Mouse (Mus musculus) midbrain, embryonic 13.5 days (tissue): ENCODE measurements around the gene Sec11a. TPM values are rescaled to one million over a fixed set of nuclear protein-coding genes. Genes with fewer than 3 reads are reported as not detected.

ENCODE experiments used
- ATAC-seq: fragments of 200-750 bp; cut with Nextera tagmentation; 2 replicates; pipeline ENCODE4 v1.8.0; 2017; ENCODE audit warnings: mild to moderate bottlenecking, moderate TSS enrichment, moderate library complexity
- H3K27ac ChIP-seq: fragments of 300-500 bp; sonication (generic); 2 replicates; pipeline ENCODE4 v1.5.1; 2015; ENCODE audit warnings: inconsistent platforms, mild to moderate bottlenecking, moderate library complexity
- H3K27me3 ChIP-seq: fragments of 300-500 bp; sonication (generic); 2 replicates; pipeline ENCODE4 v1.6.1; 2015; ENCODE audit warnings: mild to moderate bottlenecking, inconsistent platforms
- H3K36me3 ChIP-seq: fragments of 300-500 bp; sonication (generic); 2 replicates; pipeline ENCODE4 v1.6.1; 2015; ENCODE audit warnings: mild to moderate bottlenecking, inconsistent platforms
- H3K4me1 ChIP-seq: fragments of 300-500 bp; sonication (generic); replicated peaks from 2 replicates; pipeline ENCODE4 v1.6.1; 2015; ENCODE audit warnings: inconsistent platforms
- H3K4me2 ChIP-seq: fragments of 300-500 bp; sonication (generic); replicated peaks from 2 replicates; pipeline ENCODE4 v1.6.1; 2015; ENCODE audit warnings: moderate library complexity, mild to moderate bottlenecking, inconsistent platforms
- H3K4me3 ChIP-seq: fragments of 300-500 bp; sonication (generic); replicated peaks from 2 replicates; pipeline ENCODE4 v1.5.1; 2015; ENCODE audit warnings: mild to moderate bottlenecking, inconsistent platforms
- H3K9ac ChIP-seq: fragments of 300-500 bp; sonication (generic); replicated peaks from 2 replicates; pipeline ENCODE4 v1.6.1; 2015; ENCODE audit warnings: mild to moderate bottlenecking, inconsistent platforms
- H3K9me3 ChIP-seq: fragments of 300-500 bp; sonication (generic); 2 replicates; pipeline ENCODE4 v1.6.1; 2016; ENCODE audit warnings: mild to moderate bottlenecking, inconsistent platforms
- WGBS: fragments of 180-500 bp; shearing (Covaris S2); methylation state at CpG from one replicate; pipeline ENCODE4 v1.1.7; 2015; 5-methylcytosine and 5-hydroxymethylcytosine counted together
- polyA plus RNA-seq: library from polyadenylated mRNA; unstranded; fragments of >200 nt; fragmentation: Nextera tagmentation; extraction: Ambion mirVana; gene quantifications from 2 replicates; pipeline ENCODE4 v1.2.1, GENCODE M21; 2015

Sec11a gene
- 162 and 181 TPM in 2 replicates for polyA plus RNA-seq

DNA sequence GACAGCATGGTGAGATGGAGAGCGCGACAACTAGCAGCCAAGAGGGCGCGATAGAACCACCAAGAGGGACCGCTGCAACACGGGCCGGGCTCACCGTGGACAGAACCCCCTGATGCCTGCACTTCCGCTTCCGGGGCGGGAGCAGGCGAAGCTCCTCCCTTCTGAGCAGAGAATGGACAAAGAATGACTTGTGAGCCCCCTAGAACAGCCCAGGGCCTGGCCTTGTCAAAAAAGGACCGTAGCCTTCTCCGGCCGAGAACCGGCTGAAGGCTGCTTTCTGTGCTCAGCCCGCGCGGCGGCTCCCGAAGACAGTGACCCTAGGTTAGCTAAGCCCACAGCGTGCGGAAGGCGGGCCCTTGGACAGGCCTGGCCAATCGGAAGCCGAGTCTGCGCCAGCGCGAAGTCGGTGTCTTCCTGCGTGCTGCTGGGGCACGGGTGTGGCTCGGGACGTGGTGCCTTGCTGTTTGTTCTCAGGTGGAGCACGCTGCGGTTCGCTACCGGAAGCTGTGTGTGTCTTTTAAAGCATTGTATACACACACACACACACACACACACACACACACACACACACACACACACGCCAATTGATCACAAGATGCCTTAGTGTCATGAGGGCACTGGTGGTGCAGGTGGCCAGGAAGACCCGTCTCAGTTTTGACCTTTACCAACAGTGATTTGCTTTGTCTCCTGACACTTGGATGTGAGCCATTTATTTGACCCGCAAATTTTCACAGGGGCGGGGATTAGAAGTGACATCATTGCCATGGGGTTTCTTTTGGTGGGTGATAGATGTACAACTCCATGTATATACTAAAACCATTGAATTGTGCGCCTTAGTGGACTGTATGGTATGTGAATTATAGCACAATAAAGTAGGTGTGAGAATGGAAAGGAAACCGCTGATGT is at the start of gene Sec11a:
Gene Sec11a, minus strand, starts transcription at position 336 of the 906 bp plus-strand sequence.
- ATAC-seq: peak; percentile 100
- 2% methylated on average over 44 of the region's 44 CpGs for WGBS

DNA sequence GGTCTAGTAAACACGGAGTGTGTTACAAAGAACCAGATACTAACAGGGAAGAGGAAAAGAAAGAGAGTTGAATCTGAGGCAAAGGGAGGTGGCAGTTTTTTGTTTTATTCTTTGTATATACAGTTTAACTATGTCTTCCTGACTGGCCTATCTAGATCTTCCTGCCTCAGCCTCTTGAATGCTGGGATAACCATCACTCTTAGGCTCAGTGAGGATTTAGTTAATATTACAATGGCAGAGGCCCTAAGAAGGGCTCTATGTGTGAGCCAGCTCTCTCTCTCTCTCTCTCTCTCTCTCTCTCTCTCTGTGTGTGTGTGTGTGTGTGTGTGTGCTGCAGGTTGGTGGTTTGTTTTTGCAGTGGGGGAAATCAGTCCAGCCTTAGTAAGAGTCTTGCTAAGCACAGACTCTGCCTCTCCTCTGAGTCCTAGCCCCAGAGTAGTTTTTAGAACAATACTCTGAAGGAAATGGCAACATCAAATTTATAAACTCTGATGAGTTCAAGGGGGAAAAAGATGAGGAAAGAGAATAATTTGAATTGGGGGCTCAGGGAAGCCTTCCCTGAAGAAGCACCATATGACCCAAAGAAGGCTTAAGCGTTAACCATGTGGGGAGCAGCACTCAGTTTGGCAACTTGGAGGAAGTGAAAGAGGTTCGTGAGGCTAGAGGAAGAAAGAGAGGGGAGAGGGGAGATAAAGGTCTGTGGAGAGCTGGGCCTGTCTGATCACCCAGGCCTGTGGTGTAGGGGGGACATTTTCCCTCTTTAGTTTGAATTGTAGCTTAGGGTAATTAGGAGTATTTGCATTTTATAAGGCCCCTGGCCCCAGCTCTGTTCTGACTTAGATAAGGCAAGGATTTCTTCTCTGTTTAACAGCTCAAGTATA is 47.9 kb upstream of the Sec11a start:
- WGBS: 76% methylated on average over 3 of the region's 3 CpGs
- no peaks in the 10 kb centered on the region for H3K9me3 ChIP-seq
- H3K9ac ChIP-seq: 0 out of 2 replicates have a peak overlapping the region, but pooled peaks have one; percentile 1
- H3K4me1 ChIP-seq: peaks cover 49% of the 10 kb centered on the region
- H3K27ac ChIP-seq: no peak overlapping the region
- no peaks in the 10 kb centered on the region for H3K27me3 ChIP-seq
- peak overlapping the region; percentile 80 for H3K4me2 ChIP-seq
- no peak for ATAC-seq
- H3K4me3 ChIP-seq: peak overlapping the region; percentile 91; the same call in 1 of the 2 replicates
- H3K36me3 ChIP-seq: no peaks in the 10 kb centered on the region

More for the DNA sequence above, at the start of gene Sec11a:
- peak within 1 kb of the TSS; percentile 90 for H3K4me3 ChIP-seq
- H3K27me3 ChIP-seq: 0 out of 2 replicates have a peak, but pooled peaks cover 9% of the 10 kb centered on the region
- peak within 1 kb of the TSS; percentile 91 for H3K9ac ChIP-seq
- peaks cover 20% of the 10 kb centered on the region for H3K4me1 ChIP-seq
- H3K27ac ChIP-seq: peak within 1 kb of the TSS; percentile 96
- H3K9me3 ChIP-seq: no peaks in the 10 kb centered on the region
- peaks cover 10% of the 10 kb centered on the region for H3K36me3 ChIP-seq
- peak within 1 kb of the TSS; percentile 94 for H3K4me2 ChIP-seq

DNA sequence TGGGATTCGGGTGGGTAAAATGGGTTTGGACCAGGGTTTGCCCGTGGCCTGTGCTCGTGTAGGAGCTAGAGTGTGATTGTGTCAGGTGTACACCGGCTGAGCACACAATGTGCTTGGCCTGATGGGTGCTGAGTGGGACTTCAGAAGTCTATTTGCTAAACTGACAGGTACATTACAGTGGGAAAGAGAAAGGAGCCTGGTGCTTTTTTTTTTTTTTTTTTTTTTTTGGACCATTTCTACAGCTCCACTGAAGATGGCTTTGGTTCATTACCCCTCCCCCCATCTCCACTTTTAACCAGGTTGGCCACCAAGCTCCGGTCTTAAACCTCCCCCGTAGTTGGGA is 47.1 kb upstream of the Sec11a start:
- no peak for ATAC-seq
- 47% methylated on average over 6 of the region's 6 CpGs for WGBS

DNA sequence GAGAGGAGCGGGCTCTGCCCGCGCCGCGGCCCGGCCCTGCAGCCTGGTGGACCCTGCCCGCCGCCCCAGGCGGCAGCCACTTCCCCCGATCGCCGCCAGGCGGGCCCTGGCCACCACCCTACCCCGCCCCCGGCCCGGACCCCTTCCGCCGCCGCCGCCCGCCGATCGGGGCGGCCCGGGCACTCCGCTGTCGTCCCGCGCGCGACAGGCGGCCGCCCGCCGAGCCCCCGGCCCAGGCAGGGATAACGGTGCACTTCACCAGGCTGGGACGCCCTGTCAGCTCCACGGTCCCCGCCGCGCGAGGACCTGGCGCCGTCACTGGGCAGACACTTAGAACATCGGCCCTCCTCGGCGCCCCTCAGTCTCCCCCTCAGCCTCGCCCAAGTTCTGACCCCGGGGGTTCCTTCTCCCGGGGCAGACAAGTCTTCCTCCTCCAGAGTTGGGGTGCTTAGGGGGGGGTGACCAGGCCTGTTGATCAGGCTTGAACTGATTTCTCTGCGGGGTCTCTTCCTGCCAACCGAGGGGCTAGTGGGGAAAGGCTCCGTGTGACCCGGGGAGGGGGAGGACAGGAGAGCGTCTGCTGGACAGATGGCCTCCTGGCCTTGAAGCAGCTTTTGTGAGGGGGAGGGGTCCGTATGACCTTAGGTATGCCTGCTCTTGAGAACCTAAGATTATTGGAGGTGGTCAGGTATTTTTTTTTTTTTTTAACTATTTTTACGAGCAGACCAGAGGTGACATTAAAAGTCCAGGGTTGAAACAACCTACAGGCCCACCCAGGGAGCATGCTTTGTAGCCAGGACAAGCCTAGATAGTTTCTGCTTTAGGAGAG is 46.5 kb upstream of the Sec11a start:
- no peaks in the 10 kb centered on the region for H3K27me3 ChIP-seq
- peak overlapping the region; percentile 98 for H3K27ac ChIP-seq
- peak; percentile 92 for ATAC-seq
- H3K4me2 ChIP-seq: peak overlapping the region; percentile 80
- peaks cover 49% of the 10 kb centered on the region for H3K4me1 ChIP-seq
- H3K4me3 ChIP-seq: peak overlapping the region; percentile 91
- under 1% methylated on average over 52 of the region's 58 CpGs for WGBS
- no peaks in the 10 kb centered on the region for H3K36me3 ChIP-seq
- H3K9me3 ChIP-seq: no peaks in the 10 kb centered on the region
- peak overlapping the region; percentile 97 for H3K9ac ChIP-seq

More for the DNA sequence above, 47.1 kb upstream of the Sec11a start:
- Histone ChIP-seq H3K9ac (peak overlapping the region; percentile 97), H3K9me3 (no peaks in the 10 kb centered on the region), H3K4me1 (peaks cover 49% of the 10 kb centered on the region), H3K4me3 (peak overlapping the region; percentile 91), H3K36me3 (no peaks in the 10 kb centered on the region), H3K27ac (no peak overlapping the region), H3K4me2 (peak overlapping the region; percentile 80), H3K27me3 (no peaks in the 10 kb centered on the region)

DNA sequence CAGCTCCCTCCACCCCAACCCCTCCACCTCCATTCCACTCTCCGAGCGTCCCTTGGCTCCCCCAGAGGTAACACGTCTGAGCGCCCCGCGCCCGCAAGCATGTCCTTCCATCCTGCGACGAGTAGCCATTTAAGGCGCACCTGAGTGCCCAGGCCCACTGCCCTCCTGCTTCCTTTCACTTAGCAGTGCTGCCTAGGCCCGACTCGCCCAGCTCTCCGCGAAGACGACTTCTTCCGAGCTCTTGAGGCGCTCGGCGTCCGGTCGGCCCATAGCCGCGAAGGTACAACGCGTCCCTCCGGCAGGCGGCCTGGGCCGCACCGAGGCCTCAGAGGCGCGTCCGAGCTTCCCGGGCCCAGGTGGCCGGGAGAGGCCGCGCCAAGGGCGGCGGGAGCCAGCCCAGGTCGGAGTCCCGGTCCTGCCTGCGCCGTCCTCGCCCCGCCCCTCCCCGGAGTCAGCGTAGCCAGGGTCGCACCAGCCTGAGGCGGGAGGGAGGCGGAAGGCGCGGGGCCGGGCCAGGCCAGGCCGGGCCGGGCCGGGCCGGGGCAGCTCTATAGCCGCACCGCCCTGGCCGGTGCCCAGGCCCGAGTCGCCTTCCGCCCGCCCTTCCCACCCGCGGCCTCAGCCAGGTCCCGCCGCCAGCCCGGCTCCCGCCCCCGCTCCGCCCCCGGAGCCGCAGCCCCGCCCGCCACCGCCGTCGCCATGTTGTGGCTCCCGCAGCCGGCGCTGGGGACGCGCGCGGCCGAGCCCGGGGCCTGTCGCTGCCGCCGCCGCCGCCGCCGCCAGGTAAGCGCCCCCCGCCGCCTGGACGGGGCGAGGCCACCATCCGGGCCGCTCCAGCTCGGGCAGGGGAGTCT is 45.6 kb upstream of the Sec11a start, which contains the start of gene Zfp592:
Gene Zfp592, plus strand, starts transcription at position 702 of the 854 bp plus-strand sequence.
- Histone ChIP-seq H3K9me3 (no peaks in the 10 kb centered on the region), H3K4me2 (peak within 1 kb of the TSS; percentile 80), H3K9ac (peak within 1 kb of the TSS; percentile 97), H3K36me3 (no peaks in the 10 kb centered on the region), H3K27me3 (no peaks in the 10 kb centered on the region), H3K27ac (peak within 1 kb of the TSS; percentile 98), H3K4me1 (peaks cover 49% of the 10 kb centered on the region), H3K4me3 (peak within 1 kb of the TSS; percentile 91)
- under 1% methylated on average over 50 of the region's 102 CpGs for WGBS
- ATAC-seq: peak; percentile 94

DNA sequence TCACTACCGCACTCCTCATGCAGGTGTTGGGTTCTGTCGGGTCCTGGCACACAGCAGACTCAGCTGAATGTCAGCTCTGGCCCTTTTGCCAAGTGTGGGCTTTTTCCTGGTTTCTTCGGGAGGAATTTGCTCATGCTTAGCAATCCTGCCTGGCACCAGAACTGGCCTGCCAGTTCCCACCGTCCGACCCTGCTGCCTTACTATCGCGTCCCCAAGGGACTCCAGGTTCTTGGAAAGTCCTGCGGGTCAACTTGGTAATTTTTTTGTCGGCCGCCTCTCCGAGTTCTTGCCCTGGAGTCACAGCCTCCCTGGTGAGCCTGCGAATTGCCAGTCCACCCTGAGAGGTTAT is 45.0 kb upstream of the Sec11a start:
- Histone ChIP-seq H3K27me3 (no peaks in the 10 kb centered on the region), H3K4me3 (peak overlapping the region; percentile 91), H3K9me3 (no peaks in the 10 kb centered on the region), H3K9ac (peak overlapping the region; percentile 97), H3K4me2 (peak overlapping the region; percentile 80), H3K4me1 (peaks cover 46% of the 10 kb centered on the region), H3K27ac (peak overlapping the region; percentile 98), H3K36me3 (no peaks in the 10 kb centered on the region)
- 3% methylated on average over 12 of the region's 12 CpGs for WGBS
- no peak for ATAC-seq

DNA sequence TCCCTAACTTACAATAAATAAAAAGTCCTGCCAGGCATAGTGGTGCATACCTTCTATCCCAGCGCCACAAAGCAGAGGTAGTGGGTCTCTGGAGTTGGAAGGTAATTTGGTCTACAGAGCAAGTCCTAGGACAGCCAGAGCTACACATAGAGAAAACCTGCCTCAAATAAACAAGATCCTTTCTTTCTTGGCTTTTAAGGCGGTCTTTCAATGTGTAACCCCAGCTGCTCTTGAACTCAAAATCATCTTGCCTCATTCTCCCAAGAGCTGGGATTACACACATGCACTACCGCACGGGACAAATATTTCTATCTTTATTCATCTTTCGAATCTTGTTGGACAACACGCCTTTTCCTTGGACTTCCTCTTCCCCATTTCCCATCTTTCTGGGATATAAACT is 44.5 kb upstream of the Sec11a start:
- WGBS: 79% methylated on average over 6 of the region's 6 CpGs
- H3K9me3 ChIP-seq: no peaks in the 10 kb centered on the region
- peak overlapping the region; percentile 91 for H3K4me3 ChIP-seq
- H3K27ac ChIP-seq: peak overlapping the region; percentile 98; the same call in 1 of the 2 replicates
- H3K4me1 ChIP-seq: peaks cover 42% of the 10 kb centered on the region
- H3K27me3 ChIP-seq: no peaks in the 10 kb centered on the region
- no peaks in the 10 kb centered on the region for H3K36me3 ChIP-seq
- no peak for ATAC-seq
- H3K9ac ChIP-seq: peak overlapping the region; percentile 97
- H3K4me2 ChIP-seq: peak overlapping the region; percentile 80

DNA sequence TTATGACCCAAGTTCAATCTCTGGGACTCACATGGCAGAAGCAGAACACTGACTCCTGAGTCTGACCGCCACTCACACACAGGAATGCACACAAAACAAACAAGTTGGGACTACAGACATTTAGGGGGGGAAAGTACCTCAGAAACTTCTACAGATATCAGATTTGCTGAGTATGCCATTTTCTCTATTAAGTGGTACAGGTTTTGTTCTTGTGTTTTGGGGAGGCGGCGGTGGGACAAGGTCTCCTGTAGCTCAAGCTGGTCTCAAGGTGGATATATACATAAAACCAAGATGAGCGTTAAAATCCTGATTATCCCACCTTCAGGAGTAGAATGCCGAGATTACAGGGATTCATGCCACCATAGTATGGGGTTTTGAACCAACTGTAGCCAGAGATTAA is 44.0 kb upstream of the Sec11a start:
- WGBS: 92% methylated on average over 5 of the region's 5 CpGs
- peak overlapping the region; percentile 91; the same call in 1 of the 2 replicates for H3K4me3 ChIP-seq
- peaks cover 42% of the 10 kb centered on the region for H3K4me1 ChIP-seq
- H3K27me3 ChIP-seq: no peaks in the 10 kb centered on the region
- ATAC-seq: no peak
- no peak overlapping the region for H3K9ac ChIP-seq
- H3K9me3 ChIP-seq: no peaks in the 10 kb centered on the region
- H3K36me3 ChIP-seq: no peaks in the 10 kb centered on the region
- no peak overlapping the region for H3K27ac ChIP-seq
- peak overlapping the region; percentile 80 for H3K4me2 ChIP-seq

DNA sequence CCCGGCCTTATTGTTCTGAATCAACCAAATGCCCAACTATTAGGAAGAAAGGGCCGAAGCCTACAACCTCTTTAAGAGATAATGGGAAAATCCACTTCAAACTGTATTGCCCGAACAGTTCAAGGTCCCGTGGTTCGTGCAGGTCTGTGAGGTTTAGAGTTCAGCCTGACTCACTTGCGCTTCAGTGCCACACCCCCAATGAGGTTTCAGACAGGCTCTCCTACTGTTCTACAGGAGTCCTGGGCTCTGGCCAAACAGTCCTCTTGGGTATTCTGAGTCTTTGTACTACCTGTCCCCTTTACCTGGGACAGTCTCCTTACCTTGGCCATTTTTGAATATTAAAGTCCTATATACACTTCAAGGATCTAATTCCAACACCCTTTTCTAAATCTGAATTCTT is 42.7 kb upstream of the Sec11a start:
- Histone ChIP-seq H3K27ac (no peak overlapping the region), H3K36me3 (no peaks in the 10 kb centered on the region), H3K9ac (no peak overlapping the region), H3K4me2 (no peak overlapping the region), H3K4me1 (peaks cover 30% of the 10 kb centered on the region), H3K9me3 (no peaks in the 10 kb centered on the region), H3K27me3 (no peaks in the 10 kb centered on the region), H3K4me3 (no peak overlapping the region)
- WGBS: 94% methylated on average over 6 of the region's 6 CpGs
- no peak for ATAC-seq

DNA sequence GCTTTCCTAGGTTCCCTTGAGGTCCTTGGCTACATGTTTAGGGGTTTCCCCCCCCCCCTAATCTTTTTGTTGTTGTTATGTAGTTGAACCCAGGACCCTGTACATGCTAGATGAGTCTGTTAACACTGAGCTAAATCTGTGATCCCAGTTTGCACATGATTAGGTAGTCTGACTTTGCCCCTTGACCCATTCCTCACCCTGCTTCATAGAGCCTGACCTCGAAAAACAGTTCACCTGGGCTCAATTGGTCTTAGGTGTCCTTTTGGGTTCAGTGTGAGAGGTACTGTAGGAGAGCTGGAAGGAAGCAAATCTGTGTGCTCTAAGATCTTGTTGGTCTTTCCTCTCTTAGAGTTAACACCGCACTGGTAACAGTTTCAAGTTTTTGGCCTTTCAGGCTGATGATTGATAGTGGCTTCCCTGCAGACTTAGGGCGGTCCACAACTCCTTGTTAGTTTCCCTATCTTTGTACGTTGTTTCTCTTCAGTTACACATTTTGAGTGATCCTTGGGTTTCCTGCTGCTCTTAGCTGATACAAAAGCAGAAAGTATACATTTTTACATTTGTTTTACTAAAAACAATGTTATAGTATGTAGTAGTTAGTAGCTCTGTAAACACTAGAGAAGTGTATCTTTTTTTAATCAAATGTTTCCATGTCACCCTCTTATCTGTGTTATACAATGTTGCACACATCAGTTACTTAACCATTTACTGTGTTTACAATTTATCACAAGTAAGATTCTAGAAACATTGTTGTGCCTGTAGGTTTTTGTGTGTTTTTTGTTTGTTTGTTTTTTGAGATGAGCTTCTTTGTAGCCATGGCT is 40.4 kb upstream of the Sec11a start:
- H3K4me3 ChIP-seq: no peak overlapping the region

More for the DNA sequence above, 40.4 kb upstream of the Sec11a start:
- 91% methylated on average over 4 of the region's 4 CpGs for WGBS
- H3K9me3 ChIP-seq: no peaks in the 10 kb centered on the region
- no peaks in the 10 kb centered on the region for H3K27me3 ChIP-seq
- H3K36me3 ChIP-seq: no peaks in the 10 kb centered on the region
- ATAC-seq: no peak
- H3K4me1 ChIP-seq: peaks cover 17% of the 10 kb centered on the region
- H3K27ac ChIP-seq: no peak overlapping the region
- H3K9ac ChIP-seq: no peak overlapping the region
- H3K4me2 ChIP-seq: no peak overlapping the region
